ENCODE assay signal across 13 mouse cellular contexts in genomic region chr10:99127691-99128261, GRCm38 (mm10). TPM values are rescaled to one million over a fixed set of nuclear protein-coding genes. Genes with fewer than 3 reads are reported as not detected.
DNase-seq lines count a peak whose midpoint lies in the region; ATAC-seq lines count a peak whose summit lies in the region.
"Had no signal": no experiment of that assay in that cellular context is flagged by ENCODE, and none has a peak within 500 bp of the region (broad histone marks: within the 10 kb centered on the region; RNA-seq: fewer than 3 reads in every experiment).

No protein-coding gene starts in this region.

- H3K9me3 ChIP-seq in kidney, embryonic 16.5 days (ENCODE audit: low read length), result no peaks in the 10 kb centered on the region
- H3K9me3 ChIP-seq in intestine, embryonic 14.5 days (ENCODE audit: control insufficient read depth, low read length), result no peaks in the 10 kb centered on the region
- no peaks in the 10 kb centered on the region for H3K9me3 ChIP-seq in midbrain, embryonic 15.5 days
- H3K9me3 ChIP-seq: embryonic facial prominence, embryonic 15.5 days had no signal

- H3K4me3 ChIP-seq in kidney, embryonic 16.5 days (ENCODE audit: low read length), result no peak overlapping the region
- H3K4me3 ChIP-seq in intestine, embryonic 14.5 days (ENCODE audit: low read depth, low read length), result no peak overlapping the region
- H3K4me3 ChIP-seq in midbrain, embryonic 15.5 days, result no peak overlapping the region
- H3K4me3 ChIP-seq: embryonic facial prominence, embryonic 15.5 days had no signal

- WGBS in kidney, embryonic 16.5 days, result 63% methylated on average over 11 of the region's 11 CpGs
- WGBS in intestine, embryonic 14.5 days, result 68% methylated on average over 11 of the region's 11 CpGs
- whole genome bisulfite sequencing in midbrain, embryonic 15.5 days, result 74% methylated on average over 11 of the region's 11 CpGs

- no peak for ATAC-seq in kidney, embryonic 16.5 days (ENCODE audit: low FRiP score, low TSS enrichment)
- peak; percentile 47; the same call in 1 of the 2 replicates for ATAC-seq in intestine, embryonic 14.5 days (replicated peaks; ENCODE audit: low FRiP score, low TSS enrichment, low read depth)
- peak; percentile 22 for ATAC-seq in megakaryocyte-erythroid progenitor cell, adult 5-6 weeks (replicated peaks; ENCODE audit: low FRiP score, low TSS enrichment, poor library complexity, severe bottlenecking)
- no peak for ATAC-seq in midbrain, embryonic 15.5 days (replicated peaks)

- H3K36me3 ChIP-seq in kidney, embryonic 16.5 days (ENCODE audit: insufficient read depth, low read length), result 0 out of 2 replicates have a peak, but pooled peaks cover 10% of the 10 kb centered on the region
- 0 out of 2 replicates have a peak, but pooled peaks cover 11% of the 10 kb centered on the region for H3K36me3 ChIP-seq in intestine, embryonic 14.5 days (ENCODE audit: control insufficient read depth, insufficient read depth, low read length)
- H3K36me3 ChIP-seq in midbrain, embryonic 15.5 days (replicated peaks), result no peaks in the 10 kb centered on the region; the same call in 1 of the 2 replicates

- 0 out of 2 replicates have a peak, but pooled peaks cover 4% of the 10 kb centered on the region for H3K4me1 ChIP-seq in kidney, embryonic 16.5 days (ENCODE audit: insufficient read depth, low read length)
- H3K4me1 ChIP-seq in intestine, embryonic 14.5 days (replicated peaks; ENCODE audit: control insufficient read depth, insufficient read depth, low read length), result no peaks in the 10 kb centered on the region
- H3K4me1 ChIP-seq in midbrain, embryonic 15.5 days, result no peaks in the 10 kb centered on the region

- H3K27ac ChIP-seq in kidney, embryonic 16.5 days (ENCODE audit: low read length), result no peak overlapping the region
- H3K27ac ChIP-seq in intestine, embryonic 14.5 days (ENCODE audit: low read depth), result 0 out of 2 replicates have a peak overlapping the region, but pooled peaks have one; percentile 22
- no peak overlapping the region for H3K27ac ChIP-seq in midbrain, embryonic 15.5 days
- H3K27ac ChIP-seq: embryonic facial prominence, embryonic 15.5 days had no signal

- no peak overlapping the region for H3K4me2 ChIP-seq in kidney, embryonic 16.5 days (replicated peaks; ENCODE audit: low read depth, low read length)
- no peak overlapping the region for H3K4me2 ChIP-seq in intestine, embryonic 14.5 days (ENCODE audit: low read length)
- no peak overlapping the region for H3K4me2 ChIP-seq in midbrain, embryonic 15.5 days
- H3K4me2 ChIP-seq: embryonic facial prominence, embryonic 15.5 days had no signal

- no peak for DNase-seq in kidney, postnatal 4 days
- peak; percentile 59 for DNase-seq in intestine, embryonic 14.5 days (ENCODE audit: low spot score)
- peak; percentile 53 to 69 for DNase-seq in thymus, adult 18-20 months
- no peak for DNase-seq in gastrocnemius, postnatal 4 days (ENCODE audit: low spot score in 2 of 2)
- no peak for DNase-seq in c-Kit-positive CD71-positive TER-119-positive erythroid progenitor cells, embryonic 14.5 days (ENCODE audit: low spot score)
- DNase-seq: adrenal gland, adult 2 months; right cerebral cortex, adult 18-20 months had no signal

- H3K27me3 ChIP-seq in kidney, embryonic 16.5 days (ENCODE audit: insufficient read depth, low read length), result no peaks in the 10 kb centered on the region
- no peaks in the 10 kb centered on the region for H3K27me3 ChIP-seq in intestine, embryonic 14.5 days (replicated peaks; ENCODE audit: control insufficient read depth, insufficient read depth, low read length)
- no peaks in the 10 kb centered on the region for H3K27me3 ChIP-seq in midbrain, embryonic 15.5 days (replicated peaks)
- H3K27me3 ChIP-seq: embryonic facial prominence, embryonic 15.5 days had no signal

- H3K9ac ChIP-seq in kidney, embryonic 16.5 days (replicated peaks; ENCODE audit: low read length), result 0 out of 2 replicates have a peak overlapping the region, but pooled peaks have one; percentile 16
- no peak overlapping the region for H3K9ac ChIP-seq in intestine, embryonic 14.5 days (ENCODE audit: low read length)
- H3K9ac ChIP-seq in midbrain, embryonic 15.5 days, result no peak overlapping the region
- H3K9ac ChIP-seq: embryonic facial prominence, embryonic 15.5 days had no signal

RNA-seq across cellular contexts. Expression of gene Phxr2, which starts 1.7 kb away (rescaled TPM):
- not detected in 2 replicates for polyA plus RNA-seq in kidney, embryonic 16.5 days (2015; fragmentation: Nextera tagmentation; extraction: Ambion mirVana)
- not detected in 2 replicates for polyA plus RNA-seq in intestine, embryonic 14.5 days (2014; fragmentation: Nextera tagmentation; extraction: Ambion mirVana)
- total RNA-seq in megakaryocyte-erythroid progenitor cell, adult 5-6 weeks (2014; fragmentation: Nextera tagmentation), result 0.28 TPM in 1 of 2 replicates, not detected in the other
- not detected in 2 replicates for total RNA-seq in megakaryocyte-erythroid progenitor cell, adult 5-6 weeks (2017)
- not detected in 2 replicates for polyA plus RNA-seq in midbrain, embryonic 15.5 days (2015; fragmentation: Nextera tagmentation; extraction: Ambion mirVana)
- not detected for total RNA-seq in gastrocnemius, postnatal 4 days (2021)
- total RNA-seq: adrenal gland, adult 2 months; heart, adult 18-20 months had no signal
- polyA plus RNA-seq: adrenal gland, adult 2 months; embryonic facial prominence, embryonic 15.5 days; large intestine, adult 2 months had no signal

RNA-seq across cellular contexts. Expression of gene Galnt4, which starts 19.8 kb away (rescaled TPM):
- 12.2 and 13.2 TPM in 2 replicates for polyA plus RNA-seq in kidney, embryonic 16.5 days (2015; fragmentation: Nextera tagmentation; extraction: Ambion mirVana)
- 23.9 and 24.2 TPM in 2 replicates for polyA plus RNA-seq in intestine, embryonic 14.5 days (2014; fragmentation: Nextera tagmentation; extraction: Ambion mirVana)
- total RNA-seq in megakaryocyte-erythroid progenitor cell, adult 5-6 weeks (2014; fragmentation: Nextera tagmentation), result 4.2 and 5.4 TPM in 2 replicates
- 4.9 and 7.8 TPM in 2 replicates for total RNA-seq in megakaryocyte-erythroid progenitor cell, adult 5-6 weeks (2017)
- polyA plus RNA-seq in midbrain, embryonic 15.5 days (2015; fragmentation: Nextera tagmentation; extraction: Ambion mirVana), result 2.7 and 3.0 TPM in 2 replicates
- total RNA-seq in gastrocnemius, postnatal 4 days (2021), result 1 to 10 TPM; 9.1 TPM

RNA-seq across cellular contexts. Expression of gene Poc1b, which starts 20.9 kb away (rescaled TPM):
- polyA plus RNA-seq in kidney, embryonic 16.5 days (2015; fragmentation: Nextera tagmentation; extraction: Ambion mirVana), result 20.6 and 23.9 TPM in 2 replicates
- 29.7 and 33.5 TPM in 2 replicates for polyA plus RNA-seq in intestine, embryonic 14.5 days (2014; fragmentation: Nextera tagmentation; extraction: Ambion mirVana)
- total RNA-seq in megakaryocyte-erythroid progenitor cell, adult 5-6 weeks (2014; fragmentation: Nextera tagmentation), result 25.5 and 26.6 TPM in 2 replicates
- 5.1 and 7.2 TPM in 2 replicates for total RNA-seq in megakaryocyte-erythroid progenitor cell, adult 5-6 weeks (2017)
- polyA plus RNA-seq in midbrain, embryonic 15.5 days (2015; fragmentation: Nextera tagmentation; extraction: Ambion mirVana), result 10.9 and 12.1 TPM in 2 replicates
- total RNA-seq in gastrocnemius, postnatal 4 days (2021), result 10 to 100 TPM in 1 of 2 experiments, 1 to 10 TPM in 1; 8.1 to 10.4 TPM

Comparison
In these comparisons a context has a peak if more than half of its experiments do, and no peak if none do; other contexts are left out.
1. ATAC-seq: peak in intestine, embryonic 14.5 days (single experiment) and megakaryocyte-erythroid progenitor cell, adult 5-6 weeks (single experiment); none in kidney, embryonic 16.5 days (single experiment) and midbrain, embryonic 15.5 days (single experiment).
2. DNase-seq: peak in intestine, embryonic 14.5 days (single experiment) and thymus, adult 18-20 months (2 of 2); none in kidney, postnatal 4 days (0 of 2), gastrocnemius, postnatal 4 days (0 of 2) and c-Kit-positive CD71-positive TER-119-positive erythroid progenitor cells, embryonic 14.5 days (single experiment).